Mouse (Mus musculus) heart, postnatal 0 days (tissue): ENCODE data around the gene Cabin1. TPM values are rescaled to one million over a fixed set of nuclear protein-coding genes. Genes with fewer than 3 reads are reported as not detected.
A peak's percentile ranks its signal among the peaks of the same experiment; 100 is the strongest.

Experiments
- ATAC-seq: fragments of 200-750 bp; cut with Nextera tagmentation; 2 replicates; pipeline ENCODE4 v1.8.0; 2017; ENCODE audit warnings: low read depth, moderate number of reproducible peaks, moderate library complexity; ENCODE audit not compliant: insufficient read depth
- DNase-seq: peaks from one replicate; pipeline ENCODE4 v3.0.0-alpha.2; 2016; ENCODE audit warnings: low spot score
- H3K27ac ChIP-seq: fragments of 300-500 bp; sonication (generic); 2 replicates; pipeline ENCODE4 v1.5.1; 2014; ENCODE audit warnings: low read depth, mild to moderate bottlenecking
- H3K27me3 ChIP-seq: fragments of 300-500 bp; sonication (generic); 2 replicates; pipeline ENCODE4 v1.6.1; 2014; ENCODE audit warnings: low read length, mixed read lengths; ENCODE audit not compliant: control insufficient read depth, insufficient read depth
- H3K36me3 ChIP-seq: fragments of 300-500 bp; sonication (generic); replicated peaks from 2 replicates; pipeline ENCODE4 v1.6.1; 2014; ENCODE audit warnings: low read length, mixed read lengths; ENCODE audit not compliant: control insufficient read depth, insufficient read depth
- H3K4me1 ChIP-seq: fragments of 300-500 bp; sonication (generic); 2 replicates; pipeline ENCODE4 v1.6.1; 2014; ENCODE audit warnings: antibody characterized with exemption; ENCODE audit not compliant: control insufficient read depth, insufficient read depth
- H3K4me2 ChIP-seq: fragments of 300-500 bp; sonication (generic); 2 replicates; pipeline ENCODE4 v1.6.1; 2014; ENCODE audit warnings: low read depth, mild to moderate bottlenecking, low read length, moderate library complexity
- H3K4me3 ChIP-seq: fragments of 300-500 bp; sonication (generic); 2 replicates; pipeline ENCODE4 v1.5.1; 2014; ENCODE audit warnings: low read depth, low read length
- H3K9ac ChIP-seq: fragments of 300-500 bp; sonication (generic); replicated peaks from 2 replicates; pipeline ENCODE4 v1.6.1; 2014; ENCODE audit warnings: low read depth, low read length, mixed read lengths
- H3K9me3 ChIP-seq: fragments of 300-500 bp; sonication (generic); replicated peaks from 2 replicates; pipeline ENCODE4 v1.6.1; 2016; ENCODE audit warnings: low read length; ENCODE audit not compliant: control insufficient read depth
- CTCF ChIP-seq: IDR thresholded peaks from 2 replicates; pipeline ENCODE4 v1.5.1; 2016; ENCODE audit warnings: antibody characterized with exemption, control low read depth, low read depth
- EP300 ChIP-seq: IDR thresholded peaks from 2 replicates; pipeline ENCODE4 v1.6.1; 2016; ENCODE audit warnings: antibody characterized with exemption, low read depth
- WGBS: fragments of 180-500 bp; shearing (Covaris S2); extraction: QIAGEN DNeasy Blood & Tissue Kit; methylation state at CpG from one replicate; pipeline ENCODE4 v1.1.7; 2014; 5-methylcytosine and 5-hydroxymethylcytosine counted together
- polyA plus RNA-seq: library from polyadenylated mRNA; unstranded; fragments of >200 nt; fragmentation: Nextera tagmentation; extraction: Ambion mirVana; gene quantifications from 2 replicates; pipeline ENCODE4 v1.2.1, GENCODE M21; 2015
- total RNA-seq: library from RNA; depleted of rRNA; stranded (reverse); fragments of >200 nt; gene quantifications from 2 replicates; pipeline ENCODE4 v1.2.3, GENCODE M21; 2014; ENCODE audit warnings: low replicate concordance

Gene Cabin1
- total and polyA plus RNA-seq, 2 experiments from 2014 or later, result 14.0 to 194 TPM

- WGBS, result 80% methylated on average over 11 of the region's 11 CpGs
Observed at GRCm38 (mm10) chr10:75637711-75638110, 126.4 kb downstream of the Cabin1 start.

GRCm38 (mm10) chr10:75636084-75636786, 127.9 kb downstream of the Cabin1 start:
- Histone ChIP-seq H3K9ac (no peak overlapping the region), H3K4me2 (no peak overlapping the region), H3K4me3 (no peak overlapping the region), H3K4me1 (peaks cover 12% of the 10 kb centered on the region; the same call in 1 of the 2 replicates), H3K27me3 (no peaks in the 10 kb centered on the region), H3K9me3 (no peaks in the 10 kb centered on the region), H3K36me3 (no peaks in the 10 kb centered on the region), H3K27ac (no peak overlapping the region)
- TF ChIP-seq CTCF, result no peak
- ATAC-seq (no peak), DNase-seq (no peak)
- 87% methylated on average over 11 of the region's 12 CpGs for WGBS

More at GRCm38 (mm10) chr10:75637711-75638110, 126.4 kb downstream of the Cabin1 start:
- Histone ChIP-seq H3K27me3 (no peaks in the 10 kb centered on the region), H3K4me1 (peaks cover 4% of the 10 kb centered on the region; the same call in 1 of the 2 replicates), H3K36me3 (no peaks in the 10 kb centered on the region), H3K9me3 (no peaks in the 10 kb centered on the region), H3K27ac (no peak overlapping the region), H3K4me2 (no peak overlapping the region), H3K9ac (no peak overlapping the region), H3K4me3 (no peak overlapping the region)
- TF ChIP-seq EP300 (no peak), CTCF (no peak)
- DNase-seq (no peak), ATAC-seq (no peak)

- no peak overlapping the region for H3K27ac ChIP-seq
- H3K4me2 ChIP-seq, result no peak overlapping the region
- no peaks in the 10 kb centered on the region for H3K27me3 ChIP-seq
- DNase-seq (peak; percentile 84), ATAC-seq (peak; percentile 40; the same call in 1 of the 2 replicates)
- no peak overlapping the region for H3K4me3 ChIP-seq
- 4% methylated on average over 9 of the region's 9 CpGs for WGBS
- no peaks in the 10 kb centered on the region for H3K36me3 ChIP-seq
- no peaks in the 10 kb centered on the region for H3K9me3 ChIP-seq
- peak; percentile 99 for TF ChIP-seq CTCF
- TF ChIP-seq EP300, result no peak
- H3K4me1 ChIP-seq, result peaks cover 12% of the 10 kb centered on the region; the same call in 1 of the 2 replicates
- no peak overlapping the region for H3K9ac ChIP-seq
Observed at GRCm38 (mm10) chr10:75635693-75636055, 128.5 kb downstream of the Cabin1 start.

GRCm38 (mm10) chr10:75635019-75635692, 129.0 kb downstream of the Cabin1 start:
- Histone ChIP-seq H3K27me3 (no peaks in the 10 kb centered on the region), H3K9me3 (no peaks in the 10 kb centered on the region), H3K4me1 (peaks cover 12% of the 10 kb centered on the region; the same call in 1 of the 2 replicates), H3K4me2 (no peak overlapping the region), H3K27ac (no peak overlapping the region), H3K9ac (no peak overlapping the region), H3K4me3 (no peak overlapping the region), H3K36me3 (no peaks in the 10 kb centered on the region)
- ATAC-seq (no peak), DNase-seq (no peak)
- WGBS, result 63% methylated on average over 14 of the region's 14 CpGs
- TF ChIP-seq CTCF (no peak), EP300 (no peak)

GRCm38 (mm10) chr10:75634610-75635009, 129.5 kb downstream of the Cabin1 start:
- Histone ChIP-seq H3K9ac (no peak overlapping the region), H3K4me1 (peaks cover 12% of the 10 kb centered on the region; the same call in 1 of the 2 replicates), H3K4me2 (no peak overlapping the region), H3K27me3 (no peaks in the 10 kb centered on the region), H3K36me3 (no peaks in the 10 kb centered on the region), H3K27ac (no peak overlapping the region), H3K9me3 (no peaks in the 10 kb centered on the region; the same call in 1 of the 2 replicates), H3K4me3 (no peak overlapping the region)
- DNase-seq (no peak), ATAC-seq (no peak)
- no peak for TF ChIP-seq CTCF
- TF ChIP-seq EP300, result no peak
- 91% methylated on average over 8 of the region's 8 CpGs for WGBS
